Mouse (Mus musculus): ENCODE data around the gene Rab6b.

GRCm38 (mm10) chr9:103146257-103146656 is 34.7 kb downstream of the Rab6b start:
- TF ChIP-seq CHD1 (IDR thresholded peaks at IDR 0.05; ENCODE audit: low read depth, low read length) (no peak), KAT2A (IDR thresholded peaks at IDR 0.05; ENCODE audit: insufficient replicate concordance, low read length) (no peak), MAFK (IDR thresholded peaks at IDR 0.05; ENCODE audit: insufficient replicate concordance, low read length) (no peak), GABPA (IDR thresholded peaks at IDR 0.05; ENCODE audit: insufficient replicate concordance, low read depth, low read length) (no peak), POLR2A (IDR thresholded peaks at IDR 0.05; ENCODE audit: low read depth, low read length) (no peak), MEF2A (IDR thresholded peaks at IDR 0.05; ENCODE audit: borderline replicate concordance, low read depth, low read length) (no peak)

Measured in CH12.LX (cell line).